Mouse (Mus musculus): ENCODE data around the gene Clasp2.
"Not testable (repeated sequence)": the region's sequence is repeated elsewhere in the genome, so short reads cannot be mapped to it uniquely, and the experiment has no call there.

Clasp2 gene

GRCm38 (mm10) chr9:113815836-113816235 is 74.6 kb downstream of the Clasp2 start:
- DNase-seq (ENCODE audit: low spot score in 2 of 2) = no peak

- no peak for DNase-seq (ENCODE audit: low spot score in 2 of 2)
These were observed 80.9 kb downstream of the Clasp2 start for GRCm38 (mm10) chr9:113822150-113822549.

- no peak for DNase-seq (ENCODE audit: low spot score in 2 of 2)
These were observed 87.4 kb downstream of the Clasp2 start for GRCm38 (mm10) chr9:113828719-113829118.

GRCm38 (mm10) chr9:113830219-113830618 is 88.9 kb downstream of the Clasp2 start:
- DNase-seq (ENCODE audit: low spot score in 2 of 2) = no peak

- no peak for DNase-seq (ENCODE audit: low spot score in 2 of 2)
These were observed 92.2 kb downstream of the Clasp2 start for GRCm38 (mm10) chr9:113833481-113833880.

- DNase-seq (ENCODE audit: low spot score in 2 of 2) = no peak
These were observed 95.7 kb downstream of the Clasp2 start for GRCm38 (mm10) chr9:113837001-113837400.

- DNase-seq (ENCODE audit: low spot score in 2 of 2) = no peak
These were observed 96.2 kb downstream of the Clasp2 start for GRCm38 (mm10) chr9:113837461-113837860.

GRCm38 (mm10) chr9:113844029-113844428 is 102.8 kb downstream of the Clasp2 start:
- no peak for DNase-seq (ENCODE audit: low spot score in 2 of 2)

GRCm38 (mm10) chr9:113855441-113855840 is 114.2 kb downstream of the Clasp2 start:
- no peak for DNase-seq (ENCODE audit: low spot score in 2 of 2)

- DNase-seq (ENCODE audit: low spot score in 2 of 2) = no peak
These were observed 116.1 kb downstream of the Clasp2 start for GRCm38 (mm10) chr9:113857281-113857928.

GRCm38 (mm10) chr9:113857929-113858440 is 116.7 kb downstream of the Clasp2 start:
- DNase-seq (ENCODE audit: low spot score in 2 of 2) = no peak

GRCm38 (mm10) chr9:113859420-113859819 is 118.1 kb downstream of the Clasp2 start:
- no peak for DNase-seq (ENCODE audit: low spot score in 2 of 2)

GRCm38 (mm10) chr9:113863370-113863999 is 122.2 kb downstream of the Clasp2 start:
- no peak for DNase-seq (ENCODE audit: low spot score in 2 of 2)

GRCm38 (mm10) chr9:113867951-113868350 is 126.7 kb downstream of the Clasp2 start:
- DNase-seq (ENCODE audit: low spot score in 2 of 2) = no peak

GRCm38 (mm10) chr9:113894903-113895302 is 153.6 kb downstream of the Clasp2 start:
- DNase-seq (ENCODE audit: low spot score in 2 of 2) = no peak

GRCm38 (mm10) chr9:113903136-113903535 is 161.9 kb downstream of the Clasp2 start:
- peak in 1 of 2 experiments; percentile 35 for DNase-seq (ENCODE audit: low spot score in 2 of 2)

GRCm38 (mm10) chr9:113904315-113904714 is 163.0 kb downstream of the Clasp2 start:
- DNase-seq (ENCODE audit: low spot score in 2 of 2) = not testable (repeated sequence)

GRCm38 (mm10) chr9:113915789-113916188 is 174.5 kb downstream of the Clasp2 start:
- no peak for DNase-seq (ENCODE audit: low spot score in 2 of 2)

GRCm38 (mm10) chr9:113922677-113923076 is 181.4 kb downstream of the Clasp2 start:
- no peak for DNase-seq (ENCODE audit: low spot score in 2 of 2)

GRCm38 (mm10) chr9:113924883-113925282 is 183.6 kb downstream of the Clasp2 start:
- DNase-seq (ENCODE audit: low spot score in 2 of 2) = no peak

- DNase-seq (ENCODE audit: low spot score in 2 of 2) = no peak
These were observed 187.3 kb downstream of the Clasp2 start for GRCm38 (mm10) chr9:113928591-113928990.

GRCm38 (mm10) chr9:113929676-113930075 is 188.4 kb downstream of the Clasp2 start:
- DNase-seq (ENCODE audit: low spot score in 2 of 2) = no peak
